Mouse (Mus musculus): ENCODE measurements around the gene Lrmda.

The Lrmda gene

DNA sequence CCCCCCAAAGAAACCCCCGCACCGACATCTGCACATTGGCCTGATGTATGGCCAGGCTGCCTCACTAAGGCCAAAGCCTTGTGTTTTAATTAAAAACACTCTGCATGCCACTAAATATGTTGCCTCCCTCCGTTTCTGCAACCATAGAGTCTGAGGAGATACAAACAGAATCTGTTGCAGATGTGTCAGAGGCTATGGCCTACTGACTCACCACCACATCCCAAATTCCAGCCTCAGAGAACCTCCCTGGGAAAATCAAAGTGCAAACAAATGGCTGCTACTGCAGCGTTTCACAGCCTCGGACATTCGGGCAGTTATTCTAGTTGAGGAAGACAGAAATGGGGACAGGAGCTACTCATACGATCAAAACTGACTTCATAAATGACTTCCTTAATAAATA, 1031.9 kb downstream of the Lrmda start:
- DNase-seq (ENCODE audit: low spot score in 2 of 2): no peak

DNA sequence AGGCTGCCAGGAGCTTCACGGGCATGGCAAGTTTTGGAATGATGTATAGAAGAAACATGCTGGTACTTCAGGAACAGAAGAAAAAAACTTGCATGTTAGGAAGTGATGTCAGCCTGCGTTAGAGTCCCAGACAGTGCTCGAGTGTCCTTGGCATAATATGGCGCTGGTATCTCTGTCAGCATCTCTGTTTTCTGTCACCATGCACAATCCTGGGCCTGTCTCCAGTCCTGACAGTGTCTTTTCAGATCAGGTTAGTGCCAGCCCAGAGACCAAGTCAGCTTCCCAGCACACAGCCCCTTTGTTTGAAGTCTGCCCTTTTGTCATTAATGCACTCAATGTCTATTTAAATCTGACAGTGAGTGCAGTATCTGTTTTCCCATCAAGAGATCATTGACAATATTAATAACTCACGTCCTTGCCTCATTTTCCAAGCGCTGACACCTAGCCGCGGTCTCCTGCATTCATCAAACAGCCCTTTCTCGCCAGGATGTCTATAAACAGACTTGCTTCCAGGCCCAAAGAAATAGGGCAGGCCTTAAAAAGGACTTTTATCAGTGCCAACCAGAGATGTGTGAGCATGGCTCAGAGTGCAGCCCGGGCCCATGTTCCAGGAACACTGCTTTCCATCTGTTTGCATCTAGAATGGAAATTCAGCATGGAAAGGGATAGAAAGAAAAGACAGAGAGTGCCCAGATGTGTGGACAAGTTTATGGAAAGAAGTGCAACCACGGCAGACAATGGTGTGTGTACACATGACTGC, 1033.5 kb downstream of the Lrmda start:
- no peak for DNase-seq (ENCODE audit: low spot score in 2 of 2)

GRCm38 (mm10) chr14:23057228-23057976, 1037.9 kb downstream of the Lrmda start:
- no peak for DNase-seq (ENCODE audit: low spot score in 2 of 2)

GRCm38 (mm10) chr14:23057987-23058386, 1038.5 kb downstream of the Lrmda start:
- DNase-seq (ENCODE audit: low spot score in 2 of 2): no peak

- no peak for DNase-seq (ENCODE audit: low spot score in 2 of 2)
These were observed 1059.2 kb downstream of the Lrmda start for GRCm38 (mm10) chr14:23078719-23079118.

GRCm38 (mm10) chr14:23084241-23084773, 1064.8 kb downstream of the Lrmda start:
- DNase-seq (ENCODE audit: low spot score in 2 of 2): no peak

GRCm38 (mm10) chr14:23084797-23085196, 1065.3 kb downstream of the Lrmda start:
- DNase-seq (ENCODE audit: low spot score in 2 of 2): no peak

DNA sequence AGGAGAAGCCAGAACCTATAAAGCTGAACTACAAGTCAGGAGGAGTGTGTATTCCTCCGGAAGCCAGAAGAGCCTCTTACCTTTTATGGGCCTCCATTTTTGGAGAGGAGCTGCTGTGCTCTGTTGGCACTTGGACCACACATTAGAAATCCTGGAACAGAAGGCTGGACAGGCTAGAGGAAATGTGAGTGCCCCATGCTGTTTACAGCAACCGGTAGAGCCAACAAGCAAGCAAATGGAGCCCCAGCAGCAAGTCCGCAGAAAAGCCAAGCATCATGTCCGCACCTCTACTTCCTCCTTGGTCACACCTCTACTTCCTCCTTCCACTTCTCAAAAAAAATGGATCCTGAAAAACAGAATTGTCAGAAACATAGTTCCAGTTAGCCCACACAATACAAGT, 1073.8 kb downstream of the Lrmda start:
- DNase-seq (ENCODE audit: low spot score in 2 of 2): no peak

- no peak for DNase-seq (ENCODE audit: low spot score in 2 of 2)
These were observed 1075.1 kb downstream of the Lrmda start for GRCm38 (mm10) chr14:23094546-23095157.

GRCm38 (mm10) chr14:23095158-23096016, 1075.9 kb downstream of the Lrmda start:
- no peak for DNase-seq (ENCODE audit: low spot score in 2 of 2)

DNA sequence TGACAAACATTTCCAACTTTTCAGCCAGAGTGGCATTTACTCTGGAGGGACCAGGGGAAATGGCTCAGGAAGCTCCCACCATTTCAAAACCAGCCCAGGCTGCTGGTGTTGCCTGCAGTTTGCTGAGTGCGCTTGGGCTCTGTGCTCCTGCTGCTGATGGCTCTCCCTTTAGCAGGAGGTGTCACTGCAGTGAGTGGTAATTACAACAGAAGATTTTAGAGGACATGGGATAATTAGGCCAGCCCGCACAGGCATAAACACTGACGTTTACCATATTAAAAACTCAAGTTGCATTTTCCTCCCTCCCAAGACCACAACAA, 1076.5 kb downstream of the Lrmda start:
- DNase-seq (ENCODE audit: low spot score in 2 of 2): no peak

DNA sequence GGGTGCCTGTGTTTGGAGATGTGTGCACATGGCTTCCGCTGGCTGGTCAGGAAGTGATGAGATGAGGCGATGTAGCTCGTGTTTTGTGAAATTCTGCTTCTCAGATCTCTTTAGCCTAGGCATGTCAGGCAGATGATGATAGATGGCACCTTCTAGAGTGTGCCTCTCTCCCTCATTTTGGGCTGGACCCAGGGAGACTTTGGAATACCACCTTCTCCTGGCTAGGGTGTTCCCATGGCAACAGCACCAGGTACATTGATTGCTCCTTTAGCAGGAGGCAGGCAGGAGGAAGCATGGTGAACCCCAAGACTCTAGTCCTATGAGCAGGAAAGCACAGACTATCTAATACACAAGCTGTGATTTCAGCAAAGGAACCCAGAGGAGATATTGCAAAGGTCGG, 1076.9 kb downstream of the Lrmda start:
- DNase-seq (ENCODE audit: low spot score in 2 of 2): no peak
